Mouse (Mus musculus) heart, adult 2 months (tissue): ENCODE data around the gene Btbd9. TPM values are rescaled to one million over a fixed set of nuclear protein-coding genes. Genes with fewer than 3 reads are reported as not detected.

Experiments
- DNase-seq, 2 experiments: peaks; one replicate each; pipeline ENCODE4 v3.0.0; 2021
- H3K27ac ChIP-seq: fragments of 200-600 bp; 2 replicates; pipeline ENCODE4 v1.8.1; 2022
- H3K27me3 ChIP-seq: fragments of 200-500 bp; 2 replicates; pipeline ENCODE4 v1.6.1; 2012; ENCODE audit warnings: mild to moderate bottlenecking, low read length, inconsistent platforms, mixed read lengths; ENCODE audit not compliant: control insufficient read depth, insufficient read depth
- H3K36me3 ChIP-seq: fragments of 200-500 bp; 2 replicates; pipeline ENCODE4 v1.6.1; 2012; ENCODE audit warnings: low read length, inconsistent platforms; ENCODE audit not compliant: control insufficient read depth, insufficient read depth
- H3K4me1 ChIP-seq: fragments of 200-500 bp; 2 replicates; pipeline ENCODE4 v1.6.1; 2011; ENCODE audit warnings: low read length; ENCODE audit not compliant: control insufficient read depth, insufficient read depth
- H3K4me3 ChIP-seq: fragments of 200-600 bp; 2 replicates; pipeline ENCODE4 v1.8.1; 2022
- H3K79me2 ChIP-seq: fragments of 200-500 bp; replicated peaks from 2 replicates; pipeline ENCODE4 v1.6.1; 2012; ENCODE audit warnings: mild to moderate bottlenecking, inconsistent platforms, low read length, moderate library complexity, mixed read lengths; ENCODE audit not compliant: control insufficient read depth, insufficient read depth
- H3K9ac ChIP-seq: fragments of 200-500 bp; 2 replicates; pipeline ENCODE4 v1.6.1; 2012; ENCODE audit warnings: low read depth, mild to moderate bottlenecking, control low read depth, inconsistent platforms, low read length, mixed read lengths
- CTCF ChIP-seq: fragments of 200-600 bp; IDR thresholded peaks from 2 replicates; pipeline ENCODE4 v1.8.1; 2022; ENCODE audit warnings: antibody characterized with exemption, mild to moderate bottlenecking, moderate library complexity
- EP300 ChIP-seq: fragments of 200-500 bp; IDR thresholded peaks from 2 replicates; pipeline ENCODE4 v1.6.1; 2011; ENCODE audit warnings: low read depth, low read length, control low read depth; ENCODE audit not compliant: insufficient read depth
- POLR2A ChIP-seq: fragments of 200-500 bp; IDR thresholded peaks from 2 replicates; pipeline ENCODE4 v1.6.1; 2011; ENCODE audit warnings: mild to moderate bottlenecking, low read depth, low read length, control low read depth; ENCODE audit not compliant: insufficient read depth
- WGBS: fragments of 180-500 bp; shearing (Covaris S2); methylation state at CpG from one replicate; pipeline ENCODE4 v1.1.7; 2018; 5-methylcytosine and 5-hydroxymethylcytosine counted together
- intact Hi-C: fragments of 180-260 bp; cut with DNase I; formaldehyde crosslinking; loops from one replicate; pipeline ENCODE4 v1.15.1; 2025
- polyA plus RNA-seq: library from polyadenylated mRNA; depleted of rRNA; stranded (reverse); fragments of >200 nt; gene quantifications from 2 replicates; pipeline ENCODE4 v1.2.3, GENCODE M21; 2012
- total RNA-seq, 2 experiments: library from RNA; stranded (reverse); gene quantifications; 2 replicates each; pipeline ENCODE4 v1.2.3; 2021

Gene Btbd9
- total and polyA plus RNA-seq, 3 experiments = 8.1 to 22.0 (median 20.9) TPM

GRCm38 (mm10) chr17:30573990-30574782, 2.1 kb downstream of the Btbd9 start:
- intact Hi-C loops = no loop called here
- Histone ChIP-seq H3K4me3 (no peak overlapping the region), H3K4me1 (peaks cover 10% of the 10 kb centered on the region), H3K79me2 (0 out of 2 replicates have a peak, but pooled peaks cover 5% of the 10 kb centered on the region), H3K9ac (no peak overlapping the region), H3K27ac (peak overlapping the region; percentile 29), H3K27me3 (no peaks in the 10 kb centered on the region), H3K36me3 (no peaks in the 10 kb centered on the region)
- DNase-seq = peak; percentile 43 to 44
- TF ChIP-seq EP300 = no peak
- no peak for TF ChIP-seq CTCF
- TF ChIP-seq POLR2A = no peak
- 41% methylated on average over 8 of the region's 8 CpGs for WGBS

GRCm38 (mm10) chr17:30570971-30571370, 5.3 kb downstream of the Btbd9 start:
- H3K4me1 ChIP-seq = peaks cover 7% of the 10 kb centered on the region
- H3K36me3 ChIP-seq = no peaks in the 10 kb centered on the region
- H3K27me3 ChIP-seq = no peaks in the 10 kb centered on the region
- no peak overlapping the region for H3K9ac ChIP-seq
- H3K4me3 ChIP-seq = no peak overlapping the region
- peaks cover 5% of the 10 kb centered on the region; the same call in 1 of the 2 replicates for H3K79me2 ChIP-seq
- no peak overlapping the region for H3K27ac ChIP-seq
- TF ChIP-seq EP300 = no peak
- no peak for TF ChIP-seq CTCF
- TF ChIP-seq POLR2A = no peak
- intact Hi-C loops = no loop called here
- WGBS = 58% methylated on average over 3 of the region's 3 CpGs
- DNase-seq = no peak

GRCm38 (mm10) chr17:30570173-30570572, 6.1 kb downstream of the Btbd9 start:
- no peak overlapping the region for H3K9ac ChIP-seq
- TF ChIP-seq EP300 (no peak), CTCF (no peak), POLR2A (no peak)
- intact Hi-C loops = no loop called here
- no peak overlapping the region for H3K27ac ChIP-seq
- H3K79me2 ChIP-seq = peaks cover 5% of the 10 kb centered on the region; the same call in 1 of the 2 replicates
- H3K4me1 ChIP-seq = peaks cover 8% of the 10 kb centered on the region
- H3K27me3 ChIP-seq = no peaks in the 10 kb centered on the region
- 64% methylated on average over 8 of the region's 8 CpGs for WGBS
- H3K4me3 ChIP-seq = no peak overlapping the region
- H3K36me3 ChIP-seq = no peaks in the 10 kb centered on the region; the same call in 1 of the 2 replicates
- no peak for DNase-seq

DNA sequence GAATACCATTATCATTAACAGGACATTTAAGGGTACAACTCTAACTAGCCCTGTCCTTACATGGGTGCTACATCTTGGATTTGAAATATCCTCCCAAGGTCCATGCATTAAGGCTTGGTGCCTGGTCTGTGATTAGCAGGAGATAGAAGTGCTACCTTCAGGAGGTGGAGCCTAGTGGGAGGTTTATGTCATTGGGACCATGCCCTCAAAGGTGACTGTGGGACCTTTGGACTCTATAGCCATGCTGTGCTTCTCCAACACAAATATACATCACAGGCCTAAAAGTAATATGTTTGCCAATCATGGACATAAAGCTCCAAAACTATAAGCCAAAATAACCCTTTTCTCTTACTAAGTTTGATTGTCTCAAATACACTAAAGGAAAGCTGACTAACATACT, 7.8 kb downstream of the Btbd9 start:
- peaks cover 5% of the 10 kb centered on the region for H3K4me1 ChIP-seq
- no peaks in the 10 kb centered on the region for H3K27me3 ChIP-seq
- H3K4me3 ChIP-seq = no peak overlapping the region
- H3K79me2 ChIP-seq = peaks cover 6% of the 10 kb centered on the region
- no peaks in the 10 kb centered on the region; the same call in 1 of the 2 replicates for H3K36me3 ChIP-seq
- no peak overlapping the region for H3K9ac ChIP-seq
- DNase-seq = no peak
- intact Hi-C loops = no loop called here
- no peak overlapping the region for H3K27ac ChIP-seq
- no peak for TF ChIP-seq POLR2A

DNA sequence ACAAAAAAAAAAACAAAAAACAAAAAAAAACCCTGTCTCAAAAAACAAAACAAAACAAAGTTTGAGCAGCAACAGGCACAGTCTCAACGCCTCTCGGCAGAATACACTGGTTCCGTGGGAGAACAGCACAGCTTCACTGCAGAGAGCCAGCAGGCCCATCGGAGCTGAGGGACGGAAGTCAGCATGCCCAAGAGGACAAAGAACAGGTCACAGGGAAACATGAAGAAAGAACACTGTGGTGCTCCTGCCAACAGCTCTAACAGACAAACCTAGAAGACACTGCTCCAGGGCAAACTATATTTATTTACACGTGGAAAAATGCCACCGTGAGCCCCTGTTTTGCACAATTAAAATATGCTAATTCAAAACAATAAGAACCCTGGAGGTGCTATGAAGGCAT, 11.3 kb downstream of the Btbd9 start:
- peak overlapping the region; percentile 49 for H3K27ac ChIP-seq
- DNase-seq = peak in 1 of 2 experiments; percentile 17
- no peaks in the 10 kb centered on the region; the same call in 1 of the 2 replicates for H3K36me3 ChIP-seq
- peaks cover 2% of the 10 kb centered on the region for H3K79me2 ChIP-seq
- peaks cover 4% of the 10 kb centered on the region for H3K4me1 ChIP-seq
- intact Hi-C loops = no loop called here
- no peak overlapping the region for H3K9ac ChIP-seq
- no peak overlapping the region for H3K4me3 ChIP-seq
- 47% methylated on average over 7 of the region's 7 CpGs for WGBS
- no peaks in the 10 kb centered on the region for H3K27me3 ChIP-seq
- no peak for TF ChIP-seq CTCF

- Histone ChIP-seq H3K27ac (no peak overlapping the region), H3K36me3 (no peaks in the 10 kb centered on the region; the same call in 1 of the 2 replicates), H3K9ac (no peak overlapping the region), H3K27me3 (no peaks in the 10 kb centered on the region), H3K4me3 (no peak overlapping the region), H3K79me2 (peaks cover 2% of the 10 kb centered on the region), H3K4me1 (peaks cover 4% of the 10 kb centered on the region)
- no peak for DNase-seq
- TF ChIP-seq POLR2A (no peak), CTCF (no peak), EP300 (no peak)
- intact Hi-C loops = no loop called here
- 40% methylated on average over 3 of the region's 3 CpGs for WGBS
Measured at GRCm38 (mm10) chr17:30564407-30564806, 11.9 kb downstream of the Btbd9 start.
